Mouse (Mus musculus) E14TG2a.4 (cell line): Measurements from ENCODE around the gene Ltb.
A peak's percentile ranks its signal among the peaks of the same experiment; 100 is the strongest.
"Not testable (repeated sequence)": the region's sequence is repeated elsewhere in the genome, so short reads cannot be mapped to it uniquely, and the experiment has no call there.

Experiments
- H3K27me3 ChIP-seq: 2 replicates; pipeline ENCODE4 v1.6.1; 2014; ENCODE audit warnings: low read length, control low read depth; ENCODE audit not compliant: insufficient read depth
- H3K36me3 ChIP-seq: 2 replicates; pipeline ENCODE4 v1.6.1; 2014; ENCODE audit warnings: low read length, control low read depth; ENCODE audit not compliant: insufficient read depth
- H3K4me1 ChIP-seq: replicated peaks from 2 replicates; pipeline ENCODE4 v1.6.1; 2014; ENCODE audit warnings: low read depth, low read length, control low read depth
- H3K4me3 ChIP-seq: replicated peaks from 2 replicates; pipeline ENCODE4 v1.5.1; 2014; ENCODE audit warnings: mild to moderate bottlenecking, low read length
- H3K9me3 ChIP-seq: 2 replicates; pipeline ENCODE4 v1.6.1; 2014; ENCODE audit warnings: low read length, control low read depth
- CTCF ChIP-seq: conservative IDR thresholded peaks from 2 replicates; pipeline ENCODE4 v1.5.1; 2014; ENCODE audit warnings: low read length
- NANOG ChIP-seq: IDR thresholded peaks from 2 replicates; pipeline ENCODE4 v1.6.1; 2014; ENCODE audit warnings: borderline replicate concordance, low read length, mixed read lengths
- POU5F1 ChIP-seq: IDR thresholded peaks from 2 replicates; pipeline ENCODE4 v1.6.1; 2014; ENCODE audit warnings: low read length, borderline replicate concordance

The Ltb gene

GRCm38 (mm10) chr17:35233114-35233980, 39.1 kb downstream of the Ltb start, which contains the start of gene Atp6v1g2:
TSS of gene Atp6v1g2 (plus strand) at chr17:35233660.
- Histone ChIP-seq H3K4me3 (peak within 1 kb of the TSS; percentile 85), H3K9me3 (no peaks in the 10 kb centered on the region), H3K36me3 (peaks cover 50% of the 10 kb centered on the region), H3K27me3 (peaks cover 11% of the 10 kb centered on the region), H3K4me1 (peaks cover 38% of the 10 kb centered on the region)
- TF ChIP-seq CTCF (no peak), POU5F1 (no peak), NANOG (no peak)

- Histone ChIP-seq H3K4me3 (peak overlapping the region; percentile 85), H3K4me1 (peaks cover 38% of the 10 kb centered on the region), H3K27me3 (peaks cover 11% of the 10 kb centered on the region), H3K36me3 (peaks cover 42% of the 10 kb centered on the region)
- not testable (repeated sequence) for H3K9me3 ChIP-seq
Observed at GRCm38 (mm10) chr17:35234090-35234489, 39.9 kb downstream of the Ltb start.

GRCm38 (mm10) chr17:35234903-35235302, 40.7 kb downstream of the Ltb start:
- Histone ChIP-seq H3K4me3 (peak overlapping the region; percentile 85), H3K4me1 (peaks cover 40% of the 10 kb centered on the region), H3K36me3 (peaks cover 34% of the 10 kb centered on the region), H3K9me3 (no peaks in the 10 kb centered on the region), H3K27me3 (peaks cover 11% of the 10 kb centered on the region)
- TF ChIP-seq CTCF, result no peak
- no peak for TF ChIP-seq POU5F1
- TF ChIP-seq NANOG, result no peak

GRCm38 (mm10) chr17:35235614-35236389, 41.6 kb downstream of the Ltb start, which contains the start of gene Nfkbil1:
TSS of gene Nfkbil1 (minus strand) at chr17:35235792.
- Histone ChIP-seq H3K36me3 (peaks cover 26% of the 10 kb centered on the region), H3K4me3 (peak within 1 kb of the TSS; percentile 85), H3K27me3 (peaks cover 11% of the 10 kb centered on the region), H3K4me1 (peaks cover 49% of the 10 kb centered on the region), H3K9me3 (no peaks in the 10 kb centered on the region)
- TF ChIP-seq NANOG, result no peak
- no peak for TF ChIP-seq POU5F1
- TF ChIP-seq CTCF, result no peak

GRCm38 (mm10) chr17:35236390-35236746, 42.1 kb downstream of the Ltb start:
- TF ChIP-seq POU5F1 (no peak), CTCF (peak; percentile 96), NANOG (no peak)
- Histone ChIP-seq H3K4me3 (peak overlapping the region; percentile 85), H3K9me3 (no peaks in the 10 kb centered on the region), H3K36me3 (peaks cover 21% of the 10 kb centered on the region), H3K4me1 (peaks cover 52% of the 10 kb centered on the region), H3K27me3 (peaks cover 11% of the 10 kb centered on the region)

- Histone ChIP-seq H3K4me3 (0 out of 2 replicates have a peak overlapping the region, but pooled peaks have one; percentile 85), H3K9me3 (no peaks in the 10 kb centered on the region), H3K27me3 (peaks cover 11% of the 10 kb centered on the region), H3K4me1 (peaks cover 52% of the 10 kb centered on the region), H3K36me3 (peaks cover 17% of the 10 kb centered on the region)
- TF ChIP-seq POU5F1 (no peak), CTCF (no peak), NANOG (no peak)
Observed at GRCm38 (mm10) chr17:35236996-35237395, 42.8 kb downstream of the Ltb start.

- TF ChIP-seq NANOG (no peak), POU5F1 (no peak), CTCF (no peak)
- no peaks in the 10 kb centered on the region for H3K9me3 ChIP-seq
- H3K36me3 ChIP-seq, result peaks cover 15% of the 10 kb centered on the region
- H3K27me3 ChIP-seq, result peaks cover 11% of the 10 kb centered on the region
- no peak overlapping the region for H3K4me3 ChIP-seq
- peaks cover 47% of the 10 kb centered on the region for H3K4me1 ChIP-seq
Observed at GRCm38 (mm10) chr17:35237504-35237903, 43.3 kb downstream of the Ltb start.

GRCm38 (mm10) chr17:35239700-35240099, 45.5 kb downstream of the Ltb start:
- peaks cover 22% of the 10 kb centered on the region for H3K36me3 ChIP-seq
- H3K4me1 ChIP-seq, result peaks cover 41% of the 10 kb centered on the region
- H3K9me3 ChIP-seq, result no peaks in the 10 kb centered on the region
- no peak for TF ChIP-seq CTCF
- TF ChIP-seq POU5F1, result no peak
- TF ChIP-seq NANOG, result no peak
- peaks cover 11% of the 10 kb centered on the region for H3K27me3 ChIP-seq
- no peak overlapping the region for H3K4me3 ChIP-seq
